Mouse (Mus musculus) neutrophil, adult 59 days (primary cell): ENCODE data around the gene Mkrn3. TPM values are rescaled to one million over a fixed set of nuclear protein-coding genes. Genes with fewer than 3 reads are reported as not detected.

Experiments
- total RNA-seq, 2 experiments: library from RNA; stranded (reverse); gene quantifications; 1 replicate in 1 of 2; 2 replicates in 1 of 2; pipeline ENCODE4 v1.2.4; 2023

Mkrn3 gene
- total RNA-seq = not detected

GRCm38 (mm10) chr7:62419493-62420360 lies at the start of gene Mkrn3:
Gene Mkrn3, minus strand, starts transcription at chr7:62420139.

GRCm38 (mm10) chr7:62463878-62464755 lies 44.2 kb upstream of the Mkrn3 start, which contains the start of gene Peg12:
Gene Peg12, minus strand, starts transcription at chr7:62464510.

GRCm38 (mm10) chr7:62376510-62377304 lies 43.2 kb downstream of the Mkrn3 start, which contains the start of gene Magel2:
Gene Magel2, plus strand, starts transcription at chr7:62377010.

Other genes starting within 250 kb of the Mkrn3 start
- not detected for gene Ndn, start 73.6 kb downstream of the Mkrn3 start, total RNA-seq
- not detected for gene Magel2, start 43.1 kb downstream of the Mkrn3 start, total RNA-seq
- gene Peg12, start 44.4 kb upstream of the Mkrn3 start, total RNA-seq = under 1 TPM; 0.42 to 0.73 TPM